Mouse (Mus musculus): Measurements from ENCODE around the gene Scnn1g.

Scnn1g gene

DNA sequence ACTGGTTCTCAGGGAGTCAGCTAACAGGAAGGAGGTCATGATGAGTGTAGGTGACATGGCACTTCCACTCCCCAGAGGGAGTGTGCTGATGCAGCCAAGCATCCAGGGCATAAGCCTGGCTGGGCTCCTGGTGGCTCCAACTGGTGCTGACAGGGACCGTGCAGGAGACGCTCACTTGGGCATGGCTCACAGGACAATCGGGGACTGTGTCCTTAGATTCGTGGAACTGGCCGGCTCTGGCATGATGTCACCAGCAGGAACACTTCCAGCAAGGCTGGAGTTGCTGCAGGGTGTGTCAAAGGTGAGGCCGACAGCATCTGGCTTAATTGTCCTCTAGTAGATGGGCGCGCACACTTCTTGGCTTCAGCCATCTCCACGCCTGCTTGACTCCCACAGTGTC is 34.7 kb downstream of the Scnn1g start:
- no peak for ATAC-seq (ENCODE audit: insufficient number of reproducible peaks, low FRiP score, low TSS enrichment)

DNA sequence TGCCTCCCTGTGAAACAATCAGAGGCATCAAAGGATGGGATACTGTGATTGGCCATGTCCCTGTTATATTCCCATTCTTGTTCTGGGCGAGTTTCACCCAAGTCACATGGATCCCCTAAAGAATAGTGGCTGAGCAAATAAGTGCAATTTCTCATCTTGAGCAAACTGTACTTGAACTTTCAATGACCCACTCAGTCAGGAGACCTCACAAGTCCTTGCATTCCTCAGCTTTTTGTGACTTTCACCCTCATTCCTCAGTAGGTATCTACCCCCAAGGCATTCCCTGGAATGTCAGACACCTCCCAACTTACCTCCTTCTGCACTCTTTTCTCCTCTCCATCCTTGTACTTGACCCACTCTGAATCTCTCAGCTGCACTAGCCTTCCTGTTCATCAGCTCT is 44.3 kb downstream of the Scnn1g start:
- no peak for ATAC-seq (ENCODE audit: insufficient number of reproducible peaks, low FRiP score, low TSS enrichment)

DNA sequence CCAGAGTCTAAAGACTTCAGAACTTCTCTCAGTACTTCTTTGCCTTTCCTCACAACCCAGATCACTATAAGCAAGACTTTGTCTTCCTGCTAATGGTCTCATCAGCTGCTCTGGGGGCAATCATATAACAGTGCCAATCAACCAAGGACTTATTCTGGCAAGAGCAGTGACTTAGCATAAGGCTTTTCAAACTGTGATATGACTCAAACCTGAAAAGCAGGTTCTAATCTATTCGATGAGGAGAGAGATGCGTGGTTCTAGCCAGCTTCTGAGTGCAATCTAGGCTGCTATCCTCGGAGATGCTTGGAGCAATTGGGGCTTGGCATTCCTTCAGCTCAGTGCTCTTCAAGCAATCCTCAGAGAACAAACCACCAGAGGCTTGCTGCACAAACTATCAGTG is 44.7 kb downstream of the Scnn1g start:
- ATAC-seq (ENCODE audit: insufficient number of reproducible peaks, low FRiP score, low TSS enrichment) = no peak

DNA sequence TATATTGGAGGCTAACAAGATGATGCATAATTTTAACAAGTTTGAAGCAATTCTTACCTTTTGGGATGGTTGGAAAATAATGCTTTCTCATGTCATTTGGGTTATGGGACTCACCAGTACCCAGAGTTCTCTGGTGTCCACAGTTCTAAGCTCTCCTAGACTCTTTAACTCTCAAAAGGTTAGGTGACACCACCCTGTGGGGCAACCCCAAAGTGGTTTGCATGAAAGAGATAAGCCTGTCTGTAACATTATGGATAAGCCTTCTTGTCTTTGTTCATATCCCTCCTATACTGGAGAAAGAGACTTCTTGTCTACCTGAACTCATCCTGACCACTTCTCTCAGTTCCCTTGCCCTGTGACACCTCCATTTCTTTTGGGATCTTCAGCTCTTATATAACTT is 45.1 kb downstream of the Scnn1g start:
- ATAC-seq (ENCODE audit: insufficient number of reproducible peaks, low FRiP score, low TSS enrichment) = no peak

DNA sequence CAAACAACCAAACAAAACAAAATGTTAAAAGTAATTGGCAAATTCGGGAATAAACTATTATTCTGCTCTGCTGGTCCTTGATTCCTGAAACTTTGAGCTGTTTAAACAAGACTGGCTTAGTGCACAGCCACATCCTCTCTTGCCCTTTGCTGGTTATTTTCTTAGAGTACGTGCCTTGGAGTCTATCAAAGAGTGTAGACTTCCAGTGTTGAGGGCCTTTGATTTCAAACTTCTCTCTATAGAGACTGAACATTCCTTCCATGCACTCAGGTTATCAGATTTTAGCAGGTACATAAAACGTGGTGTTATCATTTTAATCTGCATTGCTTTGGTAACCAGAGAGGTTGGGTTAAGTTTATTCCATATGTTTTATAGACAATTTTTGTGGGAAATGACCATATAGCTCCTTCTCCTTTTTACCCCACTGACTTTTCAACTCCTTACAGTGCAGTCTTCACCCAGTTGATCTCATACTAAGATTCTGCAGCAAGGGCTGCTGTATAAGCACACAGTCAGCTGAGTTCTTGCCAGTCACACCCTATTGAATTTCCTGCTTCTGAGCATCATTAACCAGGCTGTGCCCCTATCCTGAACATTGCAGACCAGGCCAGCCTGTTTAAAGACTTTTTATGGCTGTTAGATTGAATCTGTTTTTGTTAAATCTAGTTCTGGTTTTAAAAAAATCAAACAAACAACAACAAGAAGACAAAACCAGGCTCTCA is 48.1 kb downstream of the Scnn1g start:
- ATAC-seq (ENCODE audit: insufficient number of reproducible peaks, low FRiP score, low TSS enrichment) = no peak

DNA sequence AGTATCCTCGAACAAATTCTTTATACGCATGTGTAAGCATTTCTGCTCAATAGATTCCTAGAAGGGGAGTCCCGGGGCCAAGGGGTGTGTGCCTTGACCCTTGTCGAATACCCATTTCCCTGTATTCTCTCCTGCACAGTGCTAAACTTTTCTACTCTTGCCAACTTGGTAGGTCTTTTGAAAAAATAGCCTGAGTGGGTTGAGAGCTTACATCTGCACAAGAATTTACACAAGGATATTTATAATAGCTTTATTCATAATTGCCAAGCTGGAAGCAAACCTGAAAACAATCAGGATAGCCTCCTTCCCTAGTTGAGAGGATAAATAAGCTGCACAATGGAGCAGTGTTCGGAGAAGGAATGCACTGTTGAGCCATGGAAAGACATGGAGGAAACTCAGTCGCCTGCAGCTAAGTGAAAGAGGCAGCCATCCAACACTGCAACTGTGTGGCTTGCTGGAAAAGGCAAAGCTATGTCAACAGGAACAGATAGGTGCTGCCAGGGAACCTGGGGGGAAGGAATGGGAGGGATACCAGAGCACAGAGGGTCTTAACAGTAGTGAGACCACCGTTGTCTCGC is 51.5 kb downstream of the Scnn1g start:
- no peak for ATAC-seq (ENCODE audit: insufficient number of reproducible peaks, low FRiP score, low TSS enrichment)

DNA sequence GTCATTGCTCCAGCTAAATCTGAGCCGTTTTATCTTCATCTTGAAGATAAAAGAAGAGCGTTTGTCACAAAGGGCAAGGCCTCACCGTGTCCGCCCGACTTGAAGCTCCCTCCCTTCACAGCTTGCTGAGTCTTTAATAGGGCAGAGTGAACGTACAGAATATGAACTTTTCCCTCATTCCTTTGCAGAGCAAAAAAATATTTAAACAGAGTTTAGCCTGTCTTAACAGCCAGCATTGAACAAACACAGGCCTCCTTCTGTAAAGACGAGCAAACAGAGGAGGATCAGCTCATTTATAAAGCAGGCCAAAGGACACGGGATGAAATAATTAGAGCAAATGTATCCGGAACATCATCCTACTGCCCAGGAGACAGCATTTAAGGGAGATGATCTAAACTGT is 63.5 kb downstream of the Scnn1g start:
- ATAC-seq (ENCODE audit: insufficient number of reproducible peaks, low FRiP score, low TSS enrichment) = no peak

DNA sequence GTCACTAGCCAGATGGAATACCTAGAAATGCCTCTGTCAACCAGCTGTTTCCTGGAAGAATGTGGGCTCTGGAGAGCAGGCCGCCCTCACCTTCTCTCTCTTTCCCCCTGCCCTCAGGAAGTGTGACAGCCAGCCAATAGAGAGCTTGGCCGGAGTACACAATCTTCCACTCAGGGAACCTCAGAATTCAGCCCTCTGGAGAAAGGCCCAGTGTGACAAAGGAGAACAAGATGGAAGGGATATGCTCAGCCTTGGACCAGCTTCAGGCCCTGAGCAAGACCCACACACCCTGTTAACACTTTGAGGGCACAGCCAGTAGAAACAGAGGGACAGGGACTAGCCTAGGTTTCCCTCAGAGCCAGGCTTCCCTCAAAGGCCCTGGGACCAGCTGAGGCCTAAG is 68.2 kb downstream of the Scnn1g start:
- ATAC-seq (ENCODE audit: insufficient number of reproducible peaks, low FRiP score, low TSS enrichment) = no peak

DNA sequence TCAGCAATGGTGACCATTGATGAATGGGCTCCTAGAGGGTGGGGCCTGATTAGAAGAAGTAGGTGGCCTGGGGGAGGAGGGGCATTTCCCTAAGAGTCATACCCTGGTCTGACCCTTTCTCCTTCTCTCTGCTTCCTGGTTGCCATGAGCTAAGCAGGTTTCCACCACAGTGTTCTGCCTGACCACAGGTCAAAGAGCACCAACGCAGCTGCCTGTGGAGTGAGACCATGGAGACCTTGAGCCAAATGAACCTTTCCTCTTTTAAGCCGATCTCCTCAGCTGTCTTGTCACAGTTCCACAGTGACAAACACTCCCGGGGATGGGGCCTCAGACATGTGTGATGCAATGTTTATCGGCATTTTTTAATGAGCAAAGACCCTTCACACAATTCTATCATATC is 68.7 kb downstream of the Scnn1g start:
- no peak for ATAC-seq (ENCODE audit: insufficient number of reproducible peaks, low FRiP score, low TSS enrichment)

DNA sequence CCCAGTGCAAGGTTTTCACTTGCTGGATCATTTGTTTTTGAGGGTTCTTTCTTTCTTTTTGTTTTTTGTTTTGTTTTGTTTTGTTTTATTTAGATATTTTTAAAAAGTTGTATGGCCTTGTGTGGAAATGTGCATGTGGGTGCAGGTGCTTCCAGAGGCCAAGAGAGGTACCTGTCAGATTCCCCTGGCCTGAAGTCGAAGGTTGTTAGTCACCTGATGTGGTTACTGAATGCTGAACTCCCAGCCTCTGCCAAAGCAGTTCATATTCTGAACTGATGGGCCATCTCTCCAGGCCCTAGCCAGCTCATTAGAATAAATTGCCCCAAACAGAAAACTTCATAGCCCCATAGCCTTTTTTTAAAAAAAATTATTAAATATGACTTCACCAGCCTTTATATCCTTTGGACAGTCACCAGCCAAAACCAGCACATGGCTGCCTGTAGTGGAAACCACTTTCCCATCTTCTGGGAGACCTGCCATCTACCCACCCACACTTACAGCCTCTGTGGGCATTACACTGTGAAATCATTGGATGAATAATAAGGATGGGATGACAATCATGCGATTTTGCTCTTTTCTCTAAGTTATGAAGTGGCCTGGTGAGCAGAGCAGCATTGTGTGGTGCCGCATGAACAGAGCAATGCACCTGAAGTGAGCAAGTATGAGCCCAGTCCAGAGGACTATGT is 71.7 kb downstream of the Scnn1g start:
- no peak for ATAC-seq (ENCODE audit: insufficient number of reproducible peaks, low FRiP score, low TSS enrichment)

DNA sequence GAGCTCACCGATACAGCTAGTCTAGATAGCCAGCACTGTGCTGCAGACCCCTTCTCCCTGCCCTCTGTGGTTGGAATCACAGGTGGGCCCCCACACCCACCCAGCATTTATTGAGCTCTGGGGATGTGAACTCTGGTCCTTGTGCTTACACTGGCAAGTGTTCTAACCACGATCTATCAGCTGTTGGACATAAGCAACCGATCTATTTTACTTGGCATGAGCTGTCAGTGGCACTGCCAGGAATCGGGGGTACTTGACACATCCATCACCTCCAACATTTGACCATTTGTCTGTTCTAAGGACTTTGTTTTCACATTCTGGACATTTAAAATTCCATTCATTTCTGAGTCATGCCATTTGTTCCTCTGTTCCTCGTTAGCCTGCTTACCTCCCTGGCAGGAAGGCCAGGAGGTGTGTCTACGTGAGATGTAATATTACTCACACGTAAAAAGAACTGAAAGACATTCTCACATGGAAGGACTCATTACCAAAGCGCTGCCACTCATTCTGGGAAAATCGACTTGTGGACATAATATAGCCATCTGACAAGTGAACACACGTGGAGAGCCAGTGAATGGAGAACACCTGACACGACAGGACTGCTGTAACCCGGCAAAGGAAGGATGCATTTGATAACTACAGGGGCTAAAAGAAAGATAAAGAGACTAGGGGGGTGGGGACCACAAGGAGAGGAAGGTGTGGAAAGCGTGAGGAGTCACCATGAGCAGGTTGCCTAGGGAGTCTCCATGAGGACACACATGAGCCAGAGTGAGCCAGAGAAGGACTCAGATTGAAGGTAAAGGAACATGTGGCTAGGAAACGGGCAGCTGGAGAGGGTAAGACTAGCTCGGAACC is 73.7 kb downstream of the Scnn1g start:
- no peak for ATAC-seq (ENCODE audit: insufficient number of reproducible peaks, low FRiP score, low TSS enrichment)
